Mouse (Mus musculus): ENCODE data around the gene Ferd3l. TPM values are rescaled to one million over a fixed set of nuclear protein-coding genes. Genes with fewer than 3 reads are reported as not detected.

The Ferd3l gene
- polyA plus RNA-seq, 1 experiment = not detected

DNA sequence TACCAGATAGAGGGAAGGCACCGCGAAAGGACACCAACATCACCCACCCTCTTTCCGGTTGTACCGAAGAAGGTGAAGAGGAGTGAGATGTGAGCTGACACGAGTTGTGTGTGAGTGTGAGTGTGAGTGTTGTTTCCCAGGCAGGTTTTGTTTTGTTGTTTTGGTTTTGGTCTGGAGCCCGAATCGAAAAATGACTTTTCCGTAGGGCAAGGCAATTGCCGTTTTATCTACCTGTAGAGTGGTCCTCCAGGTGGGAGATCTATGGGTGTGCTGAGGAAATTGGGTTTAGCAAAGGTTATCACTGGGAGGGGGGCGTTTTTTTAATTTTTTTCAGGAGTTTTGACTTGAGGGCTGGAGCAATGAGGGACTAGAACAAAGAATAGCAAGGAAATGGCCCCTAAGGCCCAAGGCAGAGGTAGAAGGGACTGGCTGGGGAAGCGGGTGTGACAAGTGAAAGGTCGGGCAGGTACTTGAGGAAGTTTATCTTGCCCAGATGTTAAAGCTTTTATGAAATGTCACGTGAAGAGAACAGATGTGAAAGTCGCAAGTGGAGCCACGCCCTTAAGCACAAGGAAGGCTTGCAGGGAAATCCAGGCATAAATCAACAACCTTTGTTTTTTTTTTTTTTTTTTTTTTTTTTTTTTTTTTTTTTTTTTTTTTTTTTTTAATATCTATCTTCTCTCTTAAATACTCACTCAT is 35.6 kb downstream of the Ferd3l start:
- no peak overlapping the region for H3K27ac ChIP-seq (ENCODE audit: insufficient read depth, low read length)
- TF ChIP-seq POLR2A (IDR thresholded peaks at IDR 0.05; ENCODE audit: extremely low read depth, insufficient read depth, low read length) (no peak), CTCF (IDR thresholded peaks at IDR 0.05; ENCODE audit: extremely low read depth, insufficient read depth, low read length) (no peak)
- H3K4me3 ChIP-seq (ENCODE audit: insufficient read depth, low read length) = no peak overlapping the region
- no peaks in the 10 kb centered on the region for H3K4me1 ChIP-seq (ENCODE audit: control insufficient read depth, insufficient read depth, low read length)

DNA sequence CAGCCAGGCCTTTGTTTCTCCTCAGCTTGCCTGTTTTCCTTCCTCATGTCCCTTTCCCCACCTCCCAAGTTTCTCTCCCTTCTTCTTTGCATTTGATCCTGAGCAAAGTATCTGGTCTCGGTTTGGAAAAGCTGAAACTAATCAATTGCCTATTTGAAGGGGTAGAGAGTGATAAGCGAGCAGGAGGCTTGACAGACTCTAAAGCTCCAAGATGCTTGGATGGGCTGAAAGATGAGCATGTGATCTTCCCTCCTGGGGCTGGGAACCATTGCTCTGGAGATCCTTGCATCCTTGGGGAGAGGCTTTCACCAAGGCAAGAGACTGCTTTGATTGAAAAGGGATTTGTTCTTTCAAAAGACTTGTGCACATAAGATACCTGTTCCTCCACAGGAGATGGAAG is 36.2 kb downstream of the Ferd3l start:
- TF ChIP-seq CTCF (IDR thresholded peaks at IDR 0.05; ENCODE audit: extremely low read depth, insufficient read depth, low read length) (no peak), POLR2A (IDR thresholded peaks at IDR 0.05; ENCODE audit: extremely low read depth, insufficient read depth, low read length) (no peak)
- Histone ChIP-seq H3K4me1 (ENCODE audit: control insufficient read depth, insufficient read depth, low read length) (no peaks in the 10 kb centered on the region), H3K4me3 (ENCODE audit: insufficient read depth, low read length) (no peak overlapping the region), H3K27ac (ENCODE audit: insufficient read depth, low read length) (no peak overlapping the region)

DNA sequence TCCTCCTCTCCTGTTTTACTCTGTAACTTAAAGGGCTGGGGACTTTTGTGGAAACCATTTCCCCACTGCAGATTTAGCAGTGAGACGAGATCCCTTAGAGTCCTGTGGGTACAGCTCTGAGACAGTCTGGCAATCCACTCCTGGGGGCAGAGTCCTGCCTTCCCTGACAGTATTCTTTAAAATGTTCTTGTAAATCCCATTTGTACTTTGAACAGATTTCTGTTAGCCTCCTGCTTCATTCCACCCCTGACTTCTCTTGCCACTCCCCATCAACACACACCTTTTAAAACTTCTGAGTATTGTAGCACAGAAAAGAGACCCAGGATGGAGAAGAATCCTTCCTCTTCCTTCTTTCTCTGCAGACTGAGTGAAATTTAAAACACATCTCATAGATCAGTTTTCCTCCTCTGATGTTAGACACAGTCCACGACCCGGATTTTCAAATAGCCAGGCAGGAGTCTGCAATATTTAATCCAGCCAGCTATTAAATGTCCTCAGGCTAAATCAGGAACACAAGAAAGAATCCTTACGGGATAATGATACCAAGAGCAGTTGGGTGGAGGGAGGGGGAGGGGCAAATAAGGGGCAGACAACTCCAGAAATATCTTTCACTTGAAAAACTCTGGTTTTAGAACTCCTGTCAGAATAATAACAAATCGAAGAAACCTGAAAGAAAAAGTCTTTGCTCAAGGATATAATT is 37.6 kb downstream of the Ferd3l start:
- no peaks in the 10 kb centered on the region for H3K4me1 ChIP-seq (ENCODE audit: control insufficient read depth, insufficient read depth, low read length)
- H3K27ac ChIP-seq (ENCODE audit: insufficient read depth, low read length) = no peak overlapping the region
- no peak for TF ChIP-seq CTCF (IDR thresholded peaks at IDR 0.05; ENCODE audit: extremely low read depth, insufficient read depth, low read length)
- TF ChIP-seq POLR2A (IDR thresholded peaks at IDR 0.05; ENCODE audit: extremely low read depth, insufficient read depth, low read length) = no peak
- H3K4me3 ChIP-seq (ENCODE audit: insufficient read depth, low read length) = no peak overlapping the region

DNA sequence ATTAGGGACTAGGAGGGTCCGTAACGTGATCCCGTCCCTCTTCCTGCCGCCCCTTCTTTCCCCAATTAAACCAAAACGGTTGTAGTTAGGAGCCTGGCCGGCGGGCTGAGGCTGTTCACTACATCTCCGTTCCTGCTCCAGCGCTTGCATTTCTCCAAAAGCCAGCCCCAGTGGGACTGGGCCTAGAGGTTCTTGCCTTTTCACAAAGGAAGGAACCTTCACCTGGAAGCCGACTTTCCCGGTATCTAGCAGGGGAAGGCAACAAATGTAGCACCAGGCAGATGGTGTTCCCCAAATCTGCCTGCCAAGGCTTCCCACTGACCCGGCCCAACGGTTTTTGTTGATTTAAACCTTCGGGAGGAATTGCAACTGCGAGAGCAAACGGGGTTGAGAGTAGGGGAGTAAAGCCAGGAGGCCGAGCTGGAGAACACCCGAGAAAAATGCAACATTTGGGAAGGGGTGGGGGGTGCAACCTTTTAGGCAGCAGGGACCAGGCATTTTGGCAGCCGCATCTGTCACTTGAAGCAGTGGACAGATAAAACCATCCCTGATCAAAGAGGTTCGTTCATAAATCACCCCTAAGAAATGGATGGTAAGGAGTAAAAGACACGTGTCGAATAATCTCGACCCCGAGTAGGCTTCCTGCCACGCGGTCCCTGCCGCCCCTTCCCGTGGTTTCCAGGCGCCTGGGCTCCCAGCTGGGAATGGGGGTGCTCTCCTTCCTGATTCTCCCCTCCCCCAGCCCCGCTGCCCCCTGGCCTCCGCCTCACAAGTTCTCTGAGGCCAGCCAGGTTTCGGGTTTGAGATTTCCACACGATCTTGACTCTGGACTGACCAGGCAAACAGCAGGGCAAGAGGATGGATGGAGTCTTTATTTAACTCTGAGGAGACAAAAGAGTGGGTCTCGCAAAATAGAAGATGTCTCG is 38.5 kb downstream of the Ferd3l start:
- no peak overlapping the region for H3K27ac ChIP-seq (ENCODE audit: insufficient read depth, low read length)
- TF ChIP-seq CTCF (IDR thresholded peaks at IDR 0.05; ENCODE audit: extremely low read depth, insufficient read depth, low read length) = no peak
- TF ChIP-seq POLR2A (IDR thresholded peaks at IDR 0.05; ENCODE audit: extremely low read depth, insufficient read depth, low read length) = no peak
- H3K4me1 ChIP-seq (ENCODE audit: control insufficient read depth, insufficient read depth, low read length) = no peaks in the 10 kb centered on the region
- H3K4me3 ChIP-seq (ENCODE audit: insufficient read depth, low read length) = no peak overlapping the region

DNA sequence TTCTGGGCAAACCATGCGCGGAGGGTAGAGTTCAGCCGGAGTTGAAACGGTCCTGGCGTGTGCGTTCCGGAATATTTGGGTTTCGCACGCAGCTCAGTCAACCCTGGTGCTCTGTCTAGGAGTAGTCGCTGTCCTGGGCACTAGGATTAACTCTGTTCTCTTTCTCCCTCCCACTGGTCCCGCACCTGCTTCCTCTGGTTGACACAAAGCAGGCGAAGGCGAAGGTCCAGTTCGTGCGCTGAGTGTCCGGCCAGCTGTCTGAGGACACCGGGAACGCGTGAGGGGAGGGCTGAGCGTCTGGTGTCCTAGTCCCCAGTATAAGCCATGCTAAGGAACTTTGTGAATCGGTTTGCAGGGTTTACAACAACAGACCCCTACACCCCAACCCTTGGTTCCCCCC is 39.3 kb downstream of the Ferd3l start:
- no peak overlapping the region for H3K27ac ChIP-seq (ENCODE audit: insufficient read depth, low read length)
- H3K4me3 ChIP-seq (ENCODE audit: insufficient read depth, low read length) = no peak overlapping the region
- H3K4me1 ChIP-seq (ENCODE audit: control insufficient read depth, insufficient read depth, low read length) = no peaks in the 10 kb centered on the region
- TF ChIP-seq CTCF (IDR thresholded peaks at IDR 0.05; ENCODE audit: extremely low read depth, insufficient read depth, low read length) = no peak
- no peak for TF ChIP-seq POLR2A (IDR thresholded peaks at IDR 0.05; ENCODE audit: extremely low read depth, insufficient read depth, low read length)

DNA sequence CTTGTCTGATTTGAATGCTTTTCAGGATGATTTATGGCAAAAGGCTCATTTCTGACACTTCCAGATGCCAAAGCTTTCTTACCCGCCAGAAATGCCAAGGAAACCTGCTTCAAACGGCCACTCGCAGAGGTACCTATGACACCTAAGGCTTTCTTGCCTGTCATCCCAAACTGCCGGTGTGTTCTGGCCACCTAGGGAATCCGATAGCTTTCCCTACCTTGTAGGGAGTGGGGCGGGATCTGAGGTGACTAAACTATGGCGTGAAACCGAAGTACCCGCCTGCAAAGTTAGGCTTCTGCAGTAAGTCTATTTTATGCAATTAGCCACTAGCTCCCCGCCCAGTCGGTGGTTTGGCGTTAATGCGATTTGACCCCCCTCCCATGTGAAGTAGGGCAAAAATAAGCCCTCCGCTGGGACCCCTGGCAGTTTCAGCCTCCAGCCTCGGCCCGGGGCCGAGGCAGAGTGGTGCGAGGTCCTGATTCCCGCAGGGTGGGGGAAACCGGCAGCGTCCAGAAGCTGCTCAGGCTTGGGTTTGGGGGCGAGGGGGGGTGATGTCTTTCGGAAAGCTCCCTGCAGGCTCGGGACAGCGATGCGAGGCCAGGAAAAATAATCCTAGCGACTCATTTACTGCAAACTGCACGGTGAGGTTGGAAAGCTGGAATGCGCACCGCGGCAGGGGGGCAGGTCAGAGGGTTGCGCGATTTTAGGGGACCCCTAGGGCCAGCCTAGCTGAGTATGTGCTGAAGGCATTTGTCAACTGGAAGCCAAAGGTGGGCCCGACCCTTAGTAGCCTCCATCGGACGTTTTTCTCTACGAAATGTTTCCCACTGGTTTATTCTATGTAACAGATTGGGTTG is 40.0 kb downstream of the Ferd3l start:
- Histone ChIP-seq H3K27ac (ENCODE audit: insufficient read depth, low read length) (no peak overlapping the region), H3K4me1 (ENCODE audit: control insufficient read depth, insufficient read depth, low read length) (no peaks in the 10 kb centered on the region), H3K4me3 (ENCODE audit: insufficient read depth, low read length) (no peak overlapping the region)
- TF ChIP-seq POLR2A (IDR thresholded peaks at IDR 0.05; ENCODE audit: extremely low read depth, insufficient read depth, low read length) (no peak), CTCF (IDR thresholded peaks at IDR 0.05; ENCODE audit: extremely low read depth, insufficient read depth, low read length) (no peak)

DNA sequence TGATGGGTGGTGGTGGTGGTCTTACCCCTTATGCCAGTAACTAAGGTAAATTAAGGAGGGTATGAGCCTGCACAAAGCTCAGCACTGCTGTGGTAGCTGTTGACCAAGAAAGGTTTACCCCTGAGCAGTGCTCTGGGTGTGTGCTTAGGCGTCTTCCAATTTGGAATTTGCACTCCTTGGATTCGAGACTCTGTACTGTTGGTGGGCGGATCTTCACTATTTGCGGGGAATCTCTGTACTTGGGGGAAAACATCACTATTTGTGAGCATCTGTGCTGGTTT is 40.6 kb downstream of the Ferd3l start:
- TF ChIP-seq POLR2A (IDR thresholded peaks at IDR 0.05; ENCODE audit: extremely low read depth, insufficient read depth, low read length) = no peak
- no peak for TF ChIP-seq CTCF (IDR thresholded peaks at IDR 0.05; ENCODE audit: extremely low read depth, insufficient read depth, low read length)
- Histone ChIP-seq H3K27ac (ENCODE audit: insufficient read depth, low read length) (no peak overlapping the region), H3K4me3 (ENCODE audit: insufficient read depth, low read length) (no peak overlapping the region), H3K4me1 (ENCODE audit: control insufficient read depth, insufficient read depth, low read length) (no peaks in the 10 kb centered on the region)

Other genes starting within 250 kb of the Ferd3l start
- 1.1 and 1.2 TPM in 2 replicates for gene Twist1, start 29.2 kb downstream of the Ferd3l start, polyA plus RNA-seq (2012; rRNA removed)